Mouse (Mus musculus) midbrain, embryonic 13.5 days (tissue): ENCODE results near the gene Gm45716. TPM values are rescaled to one million over a fixed set of nuclear protein-coding genes. Genes with fewer than 3 reads are reported as not detected.

Experiments used
- ATAC-seq: fragments of 200-750 bp; cut with Nextera tagmentation; 2 replicates; pipeline ENCODE4 v1.8.0; 2017; ENCODE audit warnings: mild to moderate bottlenecking, moderate TSS enrichment, moderate library complexity
- H3K27ac ChIP-seq: fragments of 300-500 bp; sonication (generic); 2 replicates; pipeline ENCODE4 v1.5.1; 2015; ENCODE audit warnings: inconsistent platforms, mild to moderate bottlenecking, moderate library complexity
- H3K27me3 ChIP-seq: fragments of 300-500 bp; sonication (generic); 2 replicates; pipeline ENCODE4 v1.6.1; 2015; ENCODE audit warnings: mild to moderate bottlenecking, inconsistent platforms
- H3K36me3 ChIP-seq: fragments of 300-500 bp; sonication (generic); 2 replicates; pipeline ENCODE4 v1.6.1; 2015; ENCODE audit warnings: mild to moderate bottlenecking, inconsistent platforms
- H3K4me1 ChIP-seq: fragments of 300-500 bp; sonication (generic); replicated peaks from 2 replicates; pipeline ENCODE4 v1.6.1; 2015; ENCODE audit warnings: inconsistent platforms
- H3K4me2 ChIP-seq: fragments of 300-500 bp; sonication (generic); replicated peaks from 2 replicates; pipeline ENCODE4 v1.6.1; 2015; ENCODE audit warnings: moderate library complexity, mild to moderate bottlenecking, inconsistent platforms
- H3K4me3 ChIP-seq: fragments of 300-500 bp; sonication (generic); replicated peaks from 2 replicates; pipeline ENCODE4 v1.5.1; 2015; ENCODE audit warnings: mild to moderate bottlenecking, inconsistent platforms
- H3K9ac ChIP-seq: fragments of 300-500 bp; sonication (generic); replicated peaks from 2 replicates; pipeline ENCODE4 v1.6.1; 2015; ENCODE audit warnings: mild to moderate bottlenecking, inconsistent platforms
- H3K9me3 ChIP-seq: fragments of 300-500 bp; sonication (generic); 2 replicates; pipeline ENCODE4 v1.6.1; 2016; ENCODE audit warnings: mild to moderate bottlenecking, inconsistent platforms
- WGBS: fragments of 180-500 bp; shearing (Covaris S2); methylation state at CpG from one replicate; pipeline ENCODE4 v1.1.7; 2015; 5-methylcytosine and 5-hydroxymethylcytosine counted together
- polyA plus RNA-seq: library from polyadenylated mRNA; unstranded; fragments of >200 nt; fragmentation: Nextera tagmentation; extraction: Ambion mirVana; gene quantifications from 2 replicates; pipeline ENCODE4 v1.2.1, GENCODE M21; 2015

The Gm45716 gene
- polyA plus RNA-seq, 1 experiment from 2014 or later = 25.4 TPM

DNA sequence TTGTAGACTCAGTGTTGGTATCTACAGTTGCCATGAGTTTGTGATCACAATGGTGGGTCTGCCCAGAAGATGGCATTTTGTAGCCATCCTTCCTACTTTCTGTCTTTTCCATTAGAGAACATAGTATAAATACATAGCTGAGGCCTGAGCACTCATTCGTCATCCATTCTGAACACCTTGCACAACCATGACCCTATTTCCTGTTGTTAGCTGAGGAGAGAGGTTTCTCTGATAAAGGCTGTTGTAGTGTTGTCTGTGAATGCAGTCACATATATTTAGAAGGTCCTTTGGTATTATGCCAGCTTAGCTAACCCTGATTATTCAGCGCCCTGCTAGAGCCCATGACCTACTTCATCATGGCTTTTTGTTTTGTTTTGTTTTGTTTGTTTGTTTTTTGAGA lies 54.4 kb downstream of the Gm45716 start:
- Histone ChIP-seq H3K4me1 (peaks cover 6% of the 10 kb centered on the region; the same call in 1 of the 2 replicates), H3K4me2 (no peak overlapping the region)
- WGBS = 95% methylated on average over 2 of the region's 2 CpGs

DNA sequence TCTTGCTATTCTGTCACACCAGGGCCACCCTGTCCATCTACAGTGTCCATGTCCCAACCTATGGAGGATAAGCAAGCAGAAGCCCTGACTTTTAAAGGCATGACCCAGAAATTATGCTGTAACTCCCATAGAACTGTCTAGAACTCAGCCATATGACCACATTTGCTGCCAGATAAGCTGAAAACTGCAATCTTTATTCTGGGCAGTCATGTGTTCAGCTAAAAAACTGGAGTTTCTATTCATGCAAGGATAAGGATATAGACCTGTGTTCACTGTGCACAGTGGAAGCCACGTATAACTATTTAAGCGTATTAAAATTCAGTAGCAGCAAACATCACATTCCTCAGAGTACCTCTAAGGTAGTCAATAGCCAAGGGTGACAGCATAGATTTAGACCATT lies 55.8 kb downstream of the Gm45716 start:
- H3K4me3 ChIP-seq = no peak overlapping the region
- 96% methylated on average over 2 of the region's 2 CpGs for WGBS
- no peak overlapping the region for H3K27ac ChIP-seq
- no peaks in the 10 kb centered on the region for H3K36me3 ChIP-seq
- no peaks in the 10 kb centered on the region for H3K9me3 ChIP-seq
- H3K27me3 ChIP-seq = no peaks in the 10 kb centered on the region
- H3K4me2 ChIP-seq = no peak overlapping the region
- no peak for ATAC-seq
- no peaks in the 10 kb centered on the region for H3K4me1 ChIP-seq
- no peak overlapping the region for H3K9ac ChIP-seq

More for the DNA sequence above, 54.4 kb downstream of the Gm45716 start:
- no peak overlapping the region for H3K27ac ChIP-seq
- no peak for ATAC-seq
- H3K4me3 ChIP-seq = no peak overlapping the region
- no peaks in the 10 kb centered on the region for H3K9me3 ChIP-seq
- H3K9ac ChIP-seq = no peak overlapping the region
- H3K36me3 ChIP-seq = no peaks in the 10 kb centered on the region
- no peaks in the 10 kb centered on the region for H3K27me3 ChIP-seq

DNA sequence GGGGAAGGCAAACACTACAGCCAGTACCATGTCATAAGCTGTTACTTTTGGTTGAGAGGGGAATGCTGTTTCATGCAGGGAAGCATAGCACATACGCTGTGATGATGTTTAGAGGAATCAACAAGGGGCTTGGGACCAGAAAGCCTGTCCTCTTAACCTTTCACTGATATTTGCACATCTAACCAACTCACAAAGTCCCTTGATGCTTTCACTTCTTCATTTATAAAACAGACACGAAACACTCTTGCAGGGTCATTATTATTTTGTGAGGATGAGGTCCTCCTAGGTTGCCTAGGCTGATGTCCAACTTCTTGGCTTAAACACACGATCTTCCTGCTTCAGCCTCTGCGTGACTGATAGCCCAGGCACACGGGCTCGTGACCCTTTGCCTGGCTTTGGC lies 58.1 kb downstream of the Gm45716 start:
- Histone ChIP-seq H3K4me1 (peaks cover 11% of the 10 kb centered on the region), H3K36me3 (no peaks in the 10 kb centered on the region), H3K27ac (no peak overlapping the region), H3K4me3 (no peak overlapping the region), H3K9me3 (no peaks in the 10 kb centered on the region), H3K9ac (no peak overlapping the region), H3K27me3 (no peaks in the 10 kb centered on the region), H3K4me2 (no peak overlapping the region)
- 84% methylated on average over 6 of the region's 6 CpGs for WGBS
- ATAC-seq = no peak

DNA sequence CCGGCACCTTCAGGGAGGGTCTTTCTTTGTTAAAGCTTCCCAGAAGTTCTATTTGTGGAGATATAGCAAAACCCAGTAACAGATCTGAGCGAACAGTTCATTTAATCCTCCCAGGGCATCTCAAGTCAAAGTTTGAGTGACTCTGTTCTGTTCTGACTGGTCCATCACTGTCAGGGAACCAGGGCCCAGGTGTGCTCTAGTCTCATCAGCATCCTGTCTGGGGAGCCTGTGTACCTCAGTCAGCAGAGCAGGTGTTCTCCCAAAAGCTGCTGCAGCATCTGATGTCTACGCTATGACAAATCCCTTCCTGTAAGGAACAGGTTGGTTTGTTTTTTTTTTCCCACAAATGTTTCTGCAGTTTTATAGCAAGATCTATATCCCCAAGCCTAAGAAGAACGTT lies 59.2 kb downstream of the Gm45716 start:
- H3K27ac ChIP-seq = no peak overlapping the region
- H3K9ac ChIP-seq = no peak overlapping the region
- H3K4me1 ChIP-seq = peaks cover 20% of the 10 kb centered on the region
- H3K27me3 ChIP-seq = no peaks in the 10 kb centered on the region
- H3K9me3 ChIP-seq = no peaks in the 10 kb centered on the region
- no peaks in the 10 kb centered on the region for H3K36me3 ChIP-seq
- H3K4me3 ChIP-seq = no peak overlapping the region
- 88% methylated on average over 4 of the region's 4 CpGs for WGBS
- H3K4me2 ChIP-seq = no peak overlapping the region
- ATAC-seq = no peak

DNA sequence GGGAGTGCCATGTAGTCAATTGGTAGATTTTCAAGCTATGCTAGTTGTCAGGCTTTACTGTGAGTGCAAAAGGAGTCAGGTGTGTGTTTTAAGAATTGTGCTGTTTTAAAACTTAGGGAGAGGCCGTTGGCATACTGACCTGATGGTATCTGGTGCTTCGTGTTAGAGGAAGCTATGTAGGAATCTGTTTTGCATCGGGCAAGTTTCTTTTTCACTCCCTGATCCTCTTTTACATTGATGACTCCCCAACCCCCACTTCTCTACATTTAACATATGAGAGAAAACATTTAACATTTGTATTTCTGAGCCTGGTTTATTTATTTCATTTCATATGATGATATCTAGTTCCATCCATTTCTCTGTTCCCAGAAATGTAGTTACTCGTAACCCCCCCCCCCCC lies 60.3 kb downstream of the Gm45716 start:
- 70% methylated on average over 4 of the region's 4 CpGs for WGBS
- H3K9ac ChIP-seq = no peak overlapping the region
- H3K4me3 ChIP-seq = no peak overlapping the region
- H3K27ac ChIP-seq = no peak overlapping the region
- H3K9me3 ChIP-seq = no peaks in the 10 kb centered on the region
- no peaks in the 10 kb centered on the region for H3K27me3 ChIP-seq
- H3K4me1 ChIP-seq = peaks cover 31% of the 10 kb centered on the region
- no peaks in the 10 kb centered on the region for H3K36me3 ChIP-seq
- no peak for ATAC-seq
- H3K4me2 ChIP-seq = no peak overlapping the region

DNA sequence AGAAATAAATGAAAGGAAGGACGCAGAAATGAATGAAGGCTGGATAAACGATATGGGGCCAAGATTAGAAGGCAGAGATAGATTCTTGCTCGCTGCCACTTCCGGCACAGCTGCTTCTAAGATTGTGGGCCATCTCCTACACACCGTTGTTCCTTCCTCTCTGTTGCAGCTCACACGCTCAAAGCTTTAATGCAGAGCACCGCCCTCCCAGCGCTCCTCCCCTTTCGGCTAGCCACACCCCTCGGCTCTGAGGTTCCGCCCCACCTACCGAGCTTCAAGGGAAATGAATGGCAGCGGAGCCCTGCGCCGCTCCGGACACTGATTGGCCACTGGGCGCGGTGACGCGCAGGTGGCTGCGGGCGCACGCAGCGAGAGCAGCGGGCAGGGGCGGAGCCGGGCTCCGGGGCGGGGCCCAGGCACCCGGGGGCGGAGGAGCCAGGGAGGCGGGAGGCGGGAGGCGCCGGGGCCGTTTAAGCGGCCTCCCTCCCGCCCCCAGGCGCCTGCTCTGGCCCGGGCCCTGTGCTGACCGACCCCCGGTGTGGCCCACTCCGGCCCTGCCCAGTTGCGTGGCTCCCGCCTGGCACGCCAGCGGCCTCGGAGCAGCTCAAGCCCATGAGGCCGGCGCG lies 61.7 kb downstream of the Gm45716 start, which contains the start of gene Mmd:
Gene Mmd, plus strand, starts transcription at position 432 of the 626 bp plus-strand sequence.
- peak within 1 kb of the TSS; percentile 94 for H3K27ac ChIP-seq

DNA sequence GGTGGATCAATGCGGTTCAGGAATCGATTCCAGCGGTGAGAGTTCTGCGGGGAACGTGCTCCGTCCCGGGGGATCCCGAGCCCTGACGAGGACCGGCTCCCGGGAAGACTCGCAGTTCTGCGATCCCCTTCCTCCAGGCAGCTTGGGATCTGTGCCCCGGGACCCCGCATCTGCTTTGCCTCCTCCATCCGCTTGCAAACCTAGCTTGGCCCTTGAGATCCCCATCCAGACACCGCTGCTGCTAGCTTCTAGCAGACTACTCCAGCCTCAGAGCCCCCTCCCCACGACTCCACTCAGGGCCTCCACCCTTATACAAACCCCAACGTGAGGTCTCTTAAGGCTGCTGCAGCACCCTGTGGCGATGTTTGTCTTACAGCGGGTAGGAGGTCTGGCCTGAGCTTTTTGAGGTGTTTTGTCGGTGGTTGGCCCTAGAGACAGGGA lies 62.2 kb downstream of the Gm45716 start:
- Histone ChIP-seq H3K9me3 (no peaks in the 10 kb centered on the region), H3K9ac (peak overlapping the region; percentile 92), H3K4me1 (peaks cover 31% of the 10 kb centered on the region), H3K27ac (peak overlapping the region; percentile 94), H3K36me3 (no peaks in the 10 kb centered on the region), H3K4me2 (peak overlapping the region; percentile 76), H3K4me3 (peak overlapping the region; percentile 85), H3K27me3 (no peaks in the 10 kb centered on the region)
- under 1% methylated on average over 22 of the region's 22 CpGs for WGBS
- peak; percentile 72 for ATAC-seq

More for the DNA sequence above, 61.7 kb downstream of the Gm45716 start, which contains the start of gene Mmd:
- WGBS = under 1% methylated on average over 48 of the region's 51 CpGs
- peak within 1 kb of the TSS; percentile 92 for H3K9ac ChIP-seq
- H3K4me3 ChIP-seq = peak within 1 kb of the TSS; percentile 85
- H3K9me3 ChIP-seq = no peaks in the 10 kb centered on the region
- no peaks in the 10 kb centered on the region for H3K27me3 ChIP-seq
- peak; percentile 98 for ATAC-seq
- H3K36me3 ChIP-seq = no peaks in the 10 kb centered on the region
- peaks cover 31% of the 10 kb centered on the region for H3K4me1 ChIP-seq
- peak within 1 kb of the TSS; percentile 76 for H3K4me2 ChIP-seq

DNA sequence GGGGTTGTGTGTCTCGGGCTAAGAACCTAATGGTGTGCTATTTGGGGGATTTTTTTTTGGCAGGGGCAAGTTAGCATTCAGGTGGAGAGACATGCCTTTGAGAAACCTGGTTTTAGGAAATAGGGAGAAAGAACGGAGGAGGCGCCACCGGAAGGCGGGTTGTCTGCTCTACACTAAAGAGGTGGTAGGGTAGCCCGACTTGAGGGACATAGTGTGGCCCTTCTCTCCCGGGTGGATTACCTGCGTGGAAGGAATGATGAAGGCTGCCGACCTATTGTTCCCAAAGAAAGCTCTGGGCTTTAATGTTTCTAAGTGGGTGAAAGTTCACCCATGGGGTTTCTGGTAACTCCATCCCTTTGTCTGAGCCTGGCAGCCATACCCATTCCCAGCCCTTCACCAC lies 62.7 kb downstream of the Gm45716 start:
- no peak for ATAC-seq
- no peaks in the 10 kb centered on the region for H3K27me3 ChIP-seq
- no peaks in the 10 kb centered on the region for H3K36me3 ChIP-seq
- peak overlapping the region; percentile 85 for H3K4me3 ChIP-seq
- no peaks in the 10 kb centered on the region for H3K9me3 ChIP-seq
- H3K4me1 ChIP-seq = peaks cover 31% of the 10 kb centered on the region
- peak overlapping the region; percentile 92 for H3K9ac ChIP-seq
- H3K4me2 ChIP-seq = peak overlapping the region; percentile 76
- 1% methylated on average over 9 of the region's 9 CpGs for WGBS
- peak overlapping the region; percentile 94 for H3K27ac ChIP-seq

DNA sequence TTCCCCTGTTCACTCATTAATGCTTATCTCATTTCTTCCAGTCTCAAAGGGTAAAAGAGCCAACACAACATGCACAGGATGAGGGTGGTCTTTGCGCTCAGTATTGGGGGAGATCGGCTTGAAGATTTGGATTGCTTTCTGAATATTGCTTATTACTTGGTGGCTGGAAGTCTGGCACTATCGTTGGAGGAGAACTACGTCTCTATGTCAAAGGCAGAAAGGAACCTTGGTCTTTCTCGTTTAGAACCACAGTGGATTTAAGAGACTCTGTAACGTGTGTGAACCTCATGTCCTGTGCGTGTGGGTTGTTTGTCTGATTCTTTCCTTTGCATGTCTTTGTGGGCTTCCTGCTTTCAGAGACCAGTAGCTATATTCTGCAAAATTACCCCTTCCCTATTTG lies 63.2 kb downstream of the Gm45716 start:
- Histone ChIP-seq H3K36me3 (no peaks in the 10 kb centered on the region), H3K27ac (0 out of 2 replicates have a peak overlapping the region, but pooled peaks have one; percentile 25), H3K4me2 (peak overlapping the region; percentile 76), H3K9me3 (no peaks in the 10 kb centered on the region), H3K4me3 (peak overlapping the region; percentile 85), H3K27me3 (no peaks in the 10 kb centered on the region), H3K4me1 (peaks cover 33% of the 10 kb centered on the region), H3K9ac (peak overlapping the region; percentile 92)
- no peak for ATAC-seq
- WGBS = 66% methylated on average over 7 of the region's 7 CpGs

DNA sequence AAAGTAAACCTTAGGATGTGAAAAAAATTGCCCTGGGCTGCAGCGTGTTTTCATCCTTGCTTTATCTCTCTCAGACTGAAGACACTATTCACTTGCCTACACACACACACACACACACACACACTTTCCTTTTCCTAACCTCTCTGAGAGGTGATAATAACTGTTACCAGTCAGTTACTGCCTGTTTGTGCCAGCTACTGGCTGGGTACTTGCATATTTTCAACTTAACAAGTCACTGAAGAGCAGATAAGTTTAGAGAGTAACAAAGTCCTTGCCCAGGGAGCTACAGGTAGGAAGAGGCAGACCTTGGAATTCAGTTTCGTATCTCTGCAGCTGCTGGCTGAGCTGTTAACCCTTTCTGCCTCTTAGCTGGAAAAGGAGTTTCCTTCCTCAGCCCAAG lies 64.4 kb downstream of the Gm45716 start:
- Histone ChIP-seq H3K4me3 (no peak overlapping the region), H3K27me3 (no peaks in the 10 kb centered on the region), H3K36me3 (0 out of 2 replicates have a peak, but pooled peaks cover under 1% of the 10 kb centered on the region), H3K4me1 (peaks cover 36% of the 10 kb centered on the region), H3K27ac (no peak overlapping the region), H3K4me2 (peak overlapping the region; percentile 11), H3K9me3 (no peaks in the 10 kb centered on the region), H3K9ac (no peak overlapping the region)
- WGBS = 37% methylated on average over 2 of the region's 2 CpGs
- no peak for ATAC-seq

DNA sequence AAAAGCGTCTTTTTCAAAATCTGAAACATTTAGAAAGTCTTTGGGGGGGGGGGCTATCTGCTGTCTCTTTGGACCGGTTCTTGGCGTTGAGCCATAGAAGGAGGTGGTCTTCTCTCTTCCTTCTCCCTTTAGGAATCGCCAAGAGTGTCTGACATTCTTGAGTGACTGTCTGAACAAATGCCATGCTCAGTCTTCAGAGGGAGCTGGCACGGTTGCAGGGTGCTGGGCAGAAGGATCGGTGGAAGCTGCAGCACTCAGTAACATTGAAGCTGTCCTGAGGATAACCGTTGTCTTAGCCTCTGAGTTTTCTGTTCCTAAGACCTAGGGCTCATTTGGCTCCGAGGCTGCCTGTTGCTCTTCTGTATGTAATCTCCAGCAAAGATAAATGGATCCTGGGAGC lies 64.9 kb downstream of the Gm45716 start:
- H3K4me3 ChIP-seq = no peak overlapping the region
- no peak overlapping the region for H3K27ac ChIP-seq
- no peak for ATAC-seq
- WGBS = 77% methylated on average over 8 of the region's 8 CpGs
- peak overlapping the region; percentile 11 for H3K4me2 ChIP-seq
- H3K36me3 ChIP-seq = peaks cover 5% of the 10 kb centered on the region; the same call in 1 of the 2 replicates
- no peak overlapping the region for H3K9ac ChIP-seq
- no peaks in the 10 kb centered on the region for H3K9me3 ChIP-seq
- no peaks in the 10 kb centered on the region for H3K27me3 ChIP-seq
- peaks cover 36% of the 10 kb centered on the region for H3K4me1 ChIP-seq

DNA sequence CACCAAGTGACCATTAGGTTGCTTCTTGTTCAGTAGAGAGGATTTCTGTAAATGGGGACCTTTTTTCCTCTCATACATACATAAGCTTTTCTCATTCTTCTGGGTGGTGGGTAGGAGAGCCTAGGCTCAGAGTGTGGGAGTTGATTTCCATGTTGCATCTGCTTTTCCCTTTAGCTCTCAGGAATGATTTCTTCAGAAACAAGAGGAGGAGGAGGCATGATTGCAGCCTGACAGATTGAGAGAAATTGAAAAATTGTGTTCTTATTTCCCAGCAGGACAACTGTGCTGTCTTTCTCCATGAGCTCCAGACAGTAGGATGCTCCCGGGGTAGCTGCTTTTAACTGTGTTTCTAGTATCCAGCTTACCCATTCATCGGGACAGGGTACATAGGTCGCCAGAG lies 67.1 kb downstream of the Gm45716 start:
- Histone ChIP-seq H3K27me3 (no peaks in the 10 kb centered on the region), H3K9ac (no peak overlapping the region), H3K36me3 (peaks cover 13% of the 10 kb centered on the region; the same call in 1 of the 2 replicates), H3K4me3 (no peak overlapping the region), H3K4me2 (no peak overlapping the region), H3K27ac (no peak overlapping the region), H3K4me1 (peaks cover 32% of the 10 kb centered on the region), H3K9me3 (no peaks in the 10 kb centered on the region)
- 89% methylated on average over 3 of the region's 3 CpGs for WGBS
- ATAC-seq = no peak

DNA sequence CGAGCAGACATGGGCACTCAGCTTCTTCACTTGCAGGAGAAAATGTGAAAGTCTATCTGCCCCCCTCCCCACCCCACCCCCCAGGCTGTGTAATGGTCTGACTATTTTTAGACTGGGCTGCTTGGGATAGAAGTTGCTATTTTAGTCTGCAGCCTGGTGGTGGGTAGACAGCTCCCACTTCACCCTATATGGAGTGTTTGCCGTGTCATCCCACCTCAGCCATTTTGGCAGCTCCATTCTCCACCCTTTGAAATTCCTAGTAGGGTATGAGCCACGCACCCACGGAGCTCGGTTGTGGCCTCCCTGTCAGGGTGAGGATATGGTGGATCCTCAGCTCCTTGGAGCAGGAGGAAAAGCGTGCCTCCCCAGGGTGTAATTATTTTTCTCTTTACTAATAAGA lies 68.2 kb downstream of the Gm45716 start:
- peaks cover 25% of the 10 kb centered on the region for H3K36me3 ChIP-seq
- H3K4me1 ChIP-seq = peaks cover 28% of the 10 kb centered on the region
- no peak overlapping the region for H3K9ac ChIP-seq
- 89% methylated on average over 6 of the region's 6 CpGs for WGBS
- no peak overlapping the region for H3K4me3 ChIP-seq
- no peak for ATAC-seq
- no peak overlapping the region for H3K27ac ChIP-seq
- no peaks in the 10 kb centered on the region for H3K9me3 ChIP-seq
- no peaks in the 10 kb centered on the region for H3K27me3 ChIP-seq
- H3K4me2 ChIP-seq = no peak overlapping the region
